Mouse (Mus musculus): ENCODE data around the gene Slc6a6. TPM values are rescaled to one million over a fixed set of nuclear protein-coding genes. Genes with fewer than 3 reads are reported as not detected.
A peak's percentile ranks its signal among the peaks of the same experiment; 100 is the strongest.

The Slc6a6 gene
- total RNA-seq, 2 experiments from 2014 or later, result 177 to 193 TPM

- DNase-seq (ENCODE audit: low spot score in 2 of 2), result no peak
These were observed 15.8 kb downstream of the Slc6a6 start for GRCm38 (mm10) chr6:91699482-91700200.

GRCm38 (mm10) chr6:91700823-91701621 is 17.2 kb downstream of the Slc6a6 start:
- DNase-seq (ENCODE audit: low spot score in 2 of 2), result no peak

GRCm38 (mm10) chr6:91703459-91703858 is 19.6 kb downstream of the Slc6a6 start:
- no peak for DNase-seq (ENCODE audit: low spot score in 2 of 2)

- DNase-seq (ENCODE audit: low spot score in 2 of 2), result no peak
These were observed 20.6 kb downstream of the Slc6a6 start for GRCm38 (mm10) chr6:91704446-91704845.

- DNase-seq (ENCODE audit: low spot score in 2 of 2), result no peak
These were observed 21.8 kb downstream of the Slc6a6 start for GRCm38 (mm10) chr6:91705651-91706050.

GRCm38 (mm10) chr6:91706072-91706776 is 22.4 kb downstream of the Slc6a6 start:
- no peak for DNase-seq (ENCODE audit: low spot score in 2 of 2)

- no peak for DNase-seq (ENCODE audit: low spot score in 2 of 2)
These were observed 23.5 kb downstream of the Slc6a6 start for GRCm38 (mm10) chr6:91707276-91707885.

- DNase-seq (ENCODE audit: low spot score in 2 of 2), result peak in 1 of 2 experiments; percentile 52
These were observed 24.2 kb downstream of the Slc6a6 start for GRCm38 (mm10) chr6:91707886-91708564.

GRCm38 (mm10) chr6:91708919-91709318 is 25.1 kb downstream of the Slc6a6 start:
- no peak for DNase-seq (ENCODE audit: low spot score in 2 of 2)

GRCm38 (mm10) chr6:91710345-91710930 is 26.6 kb downstream of the Slc6a6 start:
- DNase-seq (ENCODE audit: low spot score in 2 of 2), result no peak

- DNase-seq (ENCODE audit: low spot score in 2 of 2), result no peak
These were observed 28.4 kb downstream of the Slc6a6 start for GRCm38 (mm10) chr6:91712097-91712854.

GRCm38 (mm10) chr6:91712855-91713331 is 29.0 kb downstream of the Slc6a6 start:
- DNase-seq (ENCODE audit: low spot score in 2 of 2), result peak in 1 of 2 experiments; percentile 39

GRCm38 (mm10) chr6:91713370-91713896 is 29.6 kb downstream of the Slc6a6 start:
- DNase-seq (ENCODE audit: low spot score in 2 of 2), result no peak

GRCm38 (mm10) chr6:91715023-91715422 is 31.2 kb downstream of the Slc6a6 start:
- DNase-seq (ENCODE audit: low spot score in 2 of 2), result no peak

GRCm38 (mm10) chr6:91715988-91716810 is 32.3 kb downstream of the Slc6a6 start:
- DNase-seq (ENCODE audit: low spot score in 2 of 2), result no peak

- no peak for DNase-seq (ENCODE audit: low spot score in 2 of 2)
These were observed 34.2 kb downstream of the Slc6a6 start for GRCm38 (mm10) chr6:91718067-91718466.

GRCm38 (mm10) chr6:91718603-91719002 is 34.8 kb downstream of the Slc6a6 start:
- no peak for DNase-seq (ENCODE audit: low spot score in 2 of 2)

- DNase-seq (ENCODE audit: low spot score in 2 of 2), result peak; percentile 64 to 69
These were observed 35.3 kb downstream of the Slc6a6 start for GRCm38 (mm10) chr6:91719042-91719747.

All from layer of hippocampus, postnatal 10 days (tissue).